Mouse (Mus musculus): Measurements from ENCODE around the gene Btla.

DNA sequence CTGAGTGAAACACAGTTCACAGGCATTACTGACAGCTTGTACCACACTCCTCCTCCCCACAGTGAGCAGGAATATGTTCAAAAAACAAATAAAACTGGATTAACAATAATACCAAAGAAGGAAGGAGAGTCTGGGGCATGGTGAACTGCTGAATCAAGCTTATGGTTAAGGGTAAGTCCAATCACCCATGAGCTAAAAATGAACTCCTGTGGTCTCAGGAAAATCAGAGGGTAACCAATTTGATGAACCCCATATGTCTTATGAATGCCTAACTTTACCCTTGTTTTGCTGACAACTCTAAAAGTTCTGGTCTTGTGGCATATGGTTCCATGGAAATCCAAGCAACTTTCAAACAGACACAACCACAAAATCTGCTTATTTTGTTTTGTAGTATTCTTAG is 37.9 kb downstream of the Btla start:
- no peak for TF ChIP-seq CTCF (IDR thresholded peaks at IDR 0.05; ENCODE audit: control insufficient read depth, insufficient read depth, insufficient replicate concordance, low read depth, low read length)
- TF ChIP-seq POLR2A (IDR thresholded peaks at IDR 0.05; ENCODE audit: control insufficient read depth, low read depth, low read length): no peak

All from testis, adult 2 months (tissue).